Mouse (Mus musculus) right cerebral cortex, adult 2 months (tissue): ENCODE results near the gene Themis2.
"Not testable (repeated sequence)": the region's sequence is repeated elsewhere in the genome, so short reads cannot be mapped to it uniquely, and the experiment has no call there.

ENCODE experiments used
- DNase-seq, 2 experiments: peaks; one replicate each; pipeline ENCODE4 v3.0.0; 2021 to 2022; ENCODE audit warnings: low spot score in 2 of 2

Themis2 gene

GRCm38 (mm10) chr4:132752992-132753391 is 43.2 kb downstream of the Themis2 start:
- DNase-seq = no peak

- DNase-seq = no peak
These were observed 46.8 kb downstream of the Themis2 start for GRCm38 (mm10) chr4:132749258-132749982.

- DNase-seq = no peak
These were observed 47.4 kb downstream of the Themis2 start for GRCm38 (mm10) chr4:132748778-132749177.

GRCm38 (mm10) chr4:132747664-132748259 is 48.4 kb downstream of the Themis2 start:
- no peak for DNase-seq

- no peak for DNase-seq
These were observed 49.2 kb downstream of the Themis2 start for GRCm38 (mm10) chr4:132746911-132747517.

- DNase-seq = peak; percentile 64 to 67
These were observed 51.9 kb downstream of the Themis2 start for GRCm38 (mm10) chr4:132743992-132744911.

- DNase-seq = no peak
These were observed 54.7 kb downstream of the Themis2 start for GRCm38 (mm10) chr4:132741491-132741890.

- not testable (repeated sequence) for DNase-seq
These were observed 59.0 kb downstream of the Themis2 start for GRCm38 (mm10) chr4:132737154-132737553.

GRCm38 (mm10) chr4:132735894-132736293 is 60.3 kb downstream of the Themis2 start:
- no peak for DNase-seq

GRCm38 (mm10) chr4:132735389-132735788 is 60.8 kb downstream of the Themis2 start:
- DNase-seq = peak in 1 of 2 experiments; percentile 37

GRCm38 (mm10) chr4:132734766-132735165 is 61.4 kb downstream of the Themis2 start:
- no peak for DNase-seq

- no peak for DNase-seq
These were observed 63.0 kb downstream of the Themis2 start for GRCm38 (mm10) chr4:132733071-132733770.

GRCm38 (mm10) chr4:132732148-132732684 is 64.0 kb downstream of the Themis2 start, which contains the start of gene Xkr8:
Gene Xkr8 (minus strand): TSS chr4:132732546.
- peak; percentile 47 to 50 for DNase-seq
